ENCODE assay signal across 19 mouse cellular contexts in genomic region chr4:95076279-95076678, GRCm38 (mm10). TPM values are rescaled to one million over a fixed set of nuclear protein-coding genes. Genes with fewer than 3 reads are reported as not detected.
DNase-seq lines count a peak whose midpoint lies in the region; ATAC-seq and TF ChIP-seq lines count a peak whose summit lies in the region.
"Had no signal": no experiment of that assay in that cellular context is flagged by ENCODE, and none has a peak within 500 bp of the region (broad histone marks: within the 10 kb centered on the region; RNA-seq: fewer than 3 reads in every experiment).

No protein-coding gene starts in this region.

- no peak overlapping the region for H3K4me3 ChIP-seq in liver, embryonic 11.5 days (ENCODE audit: low read depth, low read length)
- H3K4me3 ChIP-seq in E14TG2a.4 (replicated peaks; ENCODE audit: low read length), result peak overlapping the region; percentile 57
- H3K4me3 ChIP-seq: layer of hippocampus, adult 2 months; limb, embryonic 12.5 days; liver, embryonic 15.5 days had no signal

- TF ChIP-seq CTCF in E14TG2a.4 (conservative IDR thresholded peaks at IDR 0.05; ENCODE audit: low read length), result no peak

- H3K36me3 ChIP-seq in liver, embryonic 11.5 days (ENCODE audit: control insufficient read depth, insufficient read depth, low read length), result no peaks in the 10 kb centered on the region
- H3K36me3 ChIP-seq in E14TG2a.4 (ENCODE audit: insufficient read depth, low read length), result no peaks in the 10 kb centered on the region
- H3K36me3 ChIP-seq: limb, embryonic 12.5 days; liver, embryonic 15.5 days had no signal

- no peaks in the 10 kb centered on the region for H3K4me1 ChIP-seq in liver, embryonic 11.5 days (replicated peaks; ENCODE audit: control insufficient read depth, insufficient read depth, low read length)
- H3K4me1 ChIP-seq in E14TG2a.4 (replicated peaks; ENCODE audit: low read depth, low read length), result peaks cover 18% of the 10 kb centered on the region

- peak overlapping the region; percentile 9; the same call in 1 of the 2 replicates for H3K4me2 ChIP-seq in liver, embryonic 11.5 days
- H3K4me2 ChIP-seq: limb, embryonic 12.5 days; liver, embryonic 15.5 days had no signal

- ATAC-seq in liver, embryonic 11.5 days (replicated peaks; ENCODE audit: low FRiP score), result no peak
- ATAC-seq in inflammation-experienced regulatory T-cells, adult 6 months, result peak; percentile 10
- ATAC-seq: activated CD4-positive, CD25-positive, alpha-beta regulatory T cell, adult 4 months; CD4-positive, CD25-positive, alpha-beta regulatory T cell, adult 4 months; forebrain, embryonic 14.5 days; hindbrain, postnatal 0 days had no signal

- H3K27ac ChIP-seq in liver, embryonic 11.5 days (ENCODE audit: low read depth, low read length), result no peak overlapping the region
- H3K27ac ChIP-seq: hindbrain, postnatal 0 days; layer of hippocampus, adult 2 months; limb, embryonic 12.5 days; liver, embryonic 15.5 days had no signal

- 36% methylated on average over 14 of the region's 14 CpGs for WGBS in liver, embryonic 11.5 days

- H3K9ac ChIP-seq in liver, embryonic 11.5 days (ENCODE audit: low read depth, low read length), result no peak overlapping the region
- H3K9ac ChIP-seq: limb, embryonic 12.5 days; liver, embryonic 15.5 days had no signal

- H3K9me3 ChIP-seq in liver, embryonic 11.5 days (ENCODE audit: control insufficient read depth, low read length), result no peaks in the 10 kb centered on the region
- H3K9me3 ChIP-seq in E14TG2a.4 (ENCODE audit: low read length), result no peaks in the 10 kb centered on the region; the same call in 1 of the 2 replicates
- H3K9me3 ChIP-seq: limb, embryonic 12.5 days; liver, embryonic 15.5 days had no signal

- H3K27me3 ChIP-seq in liver, embryonic 11.5 days (replicated peaks; ENCODE audit: control insufficient read depth, insufficient read depth, low read length), result peaks cover 6% of the 10 kb centered on the region
- peaks cover 15% of the 10 kb centered on the region for H3K27me3 ChIP-seq in E14TG2a.4 (ENCODE audit: insufficient read depth, low read length)
- H3K27me3 ChIP-seq: limb, embryonic 12.5 days; liver, embryonic 15.5 days had no signal

- DNase-seq in embryo, embryonic 10.5 days (ENCODE audit: low spot score), result peak; percentile 18
- DNase-seq in embryo, embryonic 9.5 days (ENCODE audit: extremely low spot score), result no peak
- DNase-seq in liver, embryonic 11.5 days (ENCODE audit: low spot score), result no peak
- no peak for DNase-seq in liver
- no peak for DNase-seq in spleen, postnatal 14 days (ENCODE audit: low spot score in 2 of 2)
- no peak for DNase-seq in cerebellum, adult 11 months
- DNase-seq: adrenal gland, postnatal 14 days; cerebellum, adult 18-20 months; heart, adult 18-20 months; kidney, adult 18-20 months had no signal

RNA-seq across cellular contexts. Expression of gene Jun, which starts 24.3 kb away (rescaled TPM):
- 16.4 and 20.7 TPM in 2 replicates for polyA plus RNA-seq in liver, embryonic 11.5 days (2014; fragmentation: Nextera tagmentation; extraction: Ambion mirVana)
- polyA plus RNA-seq in inflammation-experienced regulatory T-cells, adult 6 months (2017; shearing (Covaris generic)), result 10 to 100 TPM in 2 of 3 experiments, 1 to 10 TPM in 1; 7.3 to 33.5 (median 20.9) TPM
